Mouse (Mus musculus) embryonic facial prominence, embryonic 15.5 days (tissue): ENCODE results near the gene Clip2. TPM values are rescaled to one million over a fixed set of nuclear protein-coding genes. Genes with fewer than 3 reads are reported as not detected.

Source experiments
- ATAC-seq: fragments of 200-750 bp; cut with Nextera tagmentation; 2 replicates; pipeline ENCODE4 v1.8.0; 2017; ENCODE audit warnings: low read depth, moderate TSS enrichment; ENCODE audit not compliant: insufficient number of reproducible peaks, low FRiP score, low TSS enrichment
- H3K27ac ChIP-seq: fragments of 300-500 bp; sonication (generic); replicated peaks from 2 replicates; pipeline ENCODE4 v1.5.1; 2015; ENCODE audit warnings: mild to moderate bottlenecking, inconsistent platforms
- H3K27me3 ChIP-seq: fragments of 300-500 bp; sonication (generic); 2 replicates; pipeline ENCODE4 v1.6.1; 2015; ENCODE audit warnings: inconsistent platforms
- H3K36me3 ChIP-seq: fragments of 300-500 bp; sonication (generic); 2 replicates; pipeline ENCODE4 v1.6.1; 2015; ENCODE audit warnings: mild to moderate bottlenecking, inconsistent platforms
- H3K4me1 ChIP-seq: fragments of 300-500 bp; sonication (generic); 2 replicates; pipeline ENCODE4 v1.6.1; 2015; ENCODE audit warnings: inconsistent platforms
- H3K4me2 ChIP-seq: fragments of 300-500 bp; sonication (generic); replicated peaks from 2 replicates; pipeline ENCODE4 v1.6.1; 2015; ENCODE audit warnings: mild to moderate bottlenecking, inconsistent platforms
- H3K4me3 ChIP-seq: fragments of 300-500 bp; sonication (generic); replicated peaks from 2 replicates; pipeline ENCODE4 v1.5.1; 2015; ENCODE audit warnings: mild to moderate bottlenecking, inconsistent platforms
- H3K9ac ChIP-seq: fragments of 300-500 bp; sonication (generic); 2 replicates; pipeline ENCODE4 v1.6.1; 2015; ENCODE audit warnings: inconsistent platforms
- H3K9me3 ChIP-seq: fragments of 300-500 bp; sonication (generic); replicated peaks from 2 replicates; pipeline ENCODE4 v1.6.1; 2016; ENCODE audit warnings: inconsistent platforms
- WGBS: fragments of 180-500 bp; shearing (Covaris S2); methylation state at CpG from one replicate; pipeline ENCODE4 v1.1.7; 2015; 5-methylcytosine and 5-hydroxymethylcytosine counted together
- polyA plus RNA-seq: library from polyadenylated mRNA; unstranded; fragments of >200 nt; fragmentation: Nextera tagmentation; extraction: Ambion mirVana; gene quantifications from 2 replicates; pipeline ENCODE4 v1.2.1, GENCODE M21; 2015

Gene Clip2
- polyA plus RNA-seq, 1 experiment from 2014 or later: 4.3 TPM

DNA sequence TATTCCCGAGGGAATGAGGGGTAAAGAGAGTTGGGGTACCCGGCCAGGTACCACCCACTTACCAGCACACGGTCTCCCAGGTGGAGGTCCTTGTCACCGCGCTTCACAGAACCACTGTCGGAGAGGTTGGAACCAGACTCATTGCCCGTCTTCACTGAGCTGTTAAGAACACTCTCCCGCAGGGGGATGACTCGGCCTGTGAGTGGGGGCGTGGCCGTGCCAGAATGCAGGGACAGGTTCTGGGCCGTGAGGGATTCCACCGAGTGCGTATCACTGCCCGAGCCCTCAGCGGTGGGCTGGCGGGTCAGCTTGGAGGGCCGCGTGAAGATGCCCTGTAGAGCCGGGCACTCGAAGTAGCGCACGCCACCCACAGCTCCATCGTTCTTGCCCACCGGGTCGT lies 29.7 kb downstream of the Clip2 start:
- no peak overlapping the region for H3K4me3 ChIP-seq
- no peak overlapping the region for H3K4me2 ChIP-seq
- no peaks in the 10 kb centered on the region for H3K4me1 ChIP-seq
- no peaks in the 10 kb centered on the region for H3K9me3 ChIP-seq
- H3K27me3 ChIP-seq: no peaks in the 10 kb centered on the region
- WGBS: 94% methylated on average over 26 of the region's 26 CpGs
- ATAC-seq: no peak
- no peak overlapping the region for H3K9ac ChIP-seq
- no peak overlapping the region for H3K27ac ChIP-seq
- peaks cover 66% of the 10 kb centered on the region for H3K36me3 ChIP-seq

DNA sequence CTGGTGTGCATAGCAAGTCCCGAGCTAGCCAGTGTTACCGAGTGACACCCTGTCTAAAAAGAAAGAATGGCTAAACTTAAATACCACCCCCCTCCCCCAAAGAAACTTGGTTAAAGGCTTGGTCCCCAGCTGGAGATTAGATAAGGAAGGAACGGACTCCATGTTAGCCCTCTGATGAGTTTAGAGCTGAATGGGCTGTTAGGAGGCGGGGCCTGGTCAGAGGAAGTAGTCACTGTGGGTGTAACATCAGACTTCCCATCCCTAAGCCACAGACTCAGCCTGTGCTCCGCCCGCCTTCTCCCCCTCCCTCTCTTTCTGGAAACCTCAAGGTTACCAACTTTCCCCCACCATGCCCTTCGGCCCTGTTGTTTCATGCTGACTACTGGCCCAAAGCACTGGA lies 30.4 kb downstream of the Clip2 start:
- ATAC-seq: no peak
- H3K9ac ChIP-seq: no peak overlapping the region
- 92% methylated on average over 7 of the region's 7 CpGs for WGBS
- H3K27me3 ChIP-seq: no peaks in the 10 kb centered on the region
- peaks cover 72% of the 10 kb centered on the region for H3K36me3 ChIP-seq
- no peaks in the 10 kb centered on the region for H3K9me3 ChIP-seq
- H3K4me1 ChIP-seq: no peaks in the 10 kb centered on the region
- no peak overlapping the region for H3K4me2 ChIP-seq
- no peak overlapping the region for H3K27ac ChIP-seq
- no peak overlapping the region for H3K4me3 ChIP-seq

DNA sequence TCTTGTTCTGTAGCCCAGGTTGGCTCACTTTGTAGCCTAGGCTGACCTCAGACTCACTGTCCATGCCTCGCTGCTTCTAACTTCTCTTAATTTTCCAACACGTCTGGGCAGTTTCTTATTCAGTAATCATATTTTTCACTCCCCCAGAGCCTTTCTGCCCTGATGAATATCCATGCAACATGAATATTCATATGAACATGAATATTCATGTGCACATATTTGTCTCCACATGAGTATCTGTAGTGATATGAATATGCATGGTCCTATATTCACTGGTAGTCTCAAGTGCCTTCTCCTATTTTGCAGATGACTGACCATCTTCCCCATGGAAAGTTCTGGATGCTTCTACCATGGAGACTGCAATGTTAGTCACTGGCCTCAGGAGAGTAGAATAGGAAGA lies 31.1 kb downstream of the Clip2 start:
- Histone ChIP-seq H3K36me3 (peaks cover 72% of the 10 kb centered on the region), H3K9ac (no peak overlapping the region), H3K4me3 (no peak overlapping the region), H3K9me3 (no peaks in the 10 kb centered on the region), H3K4me2 (no peak overlapping the region), H3K27ac (no peak overlapping the region), H3K4me1 (no peaks in the 10 kb centered on the region), H3K27me3 (no peaks in the 10 kb centered on the region)
- ATAC-seq: no peak
- 86% methylated on average over 2 of the region's 2 CpGs for whole genome bisulfite sequencing

DNA sequence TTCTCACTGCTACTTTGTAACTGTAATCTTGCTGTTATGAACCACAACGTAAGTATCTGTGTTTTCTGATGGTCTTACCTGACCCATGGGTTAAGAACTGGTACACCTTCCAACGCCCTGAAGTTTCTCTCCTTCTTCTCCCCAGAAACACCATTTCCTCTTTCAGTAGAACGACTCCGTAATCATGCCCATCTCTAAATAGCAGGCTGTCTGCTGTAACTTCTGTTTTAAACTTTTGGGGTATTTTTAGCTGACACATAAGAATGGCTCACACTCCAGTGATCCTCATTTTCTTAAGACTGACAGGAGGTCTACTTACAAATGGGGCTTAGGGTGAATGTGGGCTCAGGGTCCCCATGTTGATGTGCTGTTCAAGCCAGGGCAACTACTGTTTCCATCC lies 32.1 kb downstream of the Clip2 start:
- no peaks in the 10 kb centered on the region for H3K27me3 ChIP-seq
- H3K4me1 ChIP-seq: no peaks in the 10 kb centered on the region
- H3K4me2 ChIP-seq: no peak overlapping the region
- H3K27ac ChIP-seq: no peak overlapping the region
- no peak overlapping the region for H3K9ac ChIP-seq
- no peaks in the 10 kb centered on the region for H3K9me3 ChIP-seq
- WGBS: 91% methylated on average over 4 of the region's 4 CpGs
- H3K36me3 ChIP-seq: peaks cover 76% of the 10 kb centered on the region
- no peak for ATAC-seq
- no peak overlapping the region for H3K4me3 ChIP-seq

DNA sequence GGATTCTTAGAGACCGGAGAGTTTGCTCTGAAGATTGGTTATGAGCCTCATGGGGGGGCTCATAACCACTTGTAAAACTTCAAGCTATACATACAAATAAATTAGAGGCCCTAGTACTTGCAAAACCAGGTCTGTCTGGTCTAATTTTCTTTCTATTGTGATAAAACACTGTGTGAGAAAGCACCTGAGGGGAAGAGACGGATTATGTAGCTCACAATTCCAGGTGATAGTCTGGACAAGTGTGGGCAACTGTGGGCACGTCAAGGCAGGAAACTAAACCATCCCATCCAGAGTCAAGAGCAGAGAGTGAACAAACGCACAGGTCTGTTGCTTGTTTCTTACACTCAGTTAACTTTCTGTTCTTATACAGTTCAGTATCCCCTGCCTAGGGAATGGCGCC lies 32.8 kb downstream of the Clip2 start:
- H3K36me3 ChIP-seq: peaks cover 79% of the 10 kb centered on the region
- ATAC-seq: no peak

DNA sequence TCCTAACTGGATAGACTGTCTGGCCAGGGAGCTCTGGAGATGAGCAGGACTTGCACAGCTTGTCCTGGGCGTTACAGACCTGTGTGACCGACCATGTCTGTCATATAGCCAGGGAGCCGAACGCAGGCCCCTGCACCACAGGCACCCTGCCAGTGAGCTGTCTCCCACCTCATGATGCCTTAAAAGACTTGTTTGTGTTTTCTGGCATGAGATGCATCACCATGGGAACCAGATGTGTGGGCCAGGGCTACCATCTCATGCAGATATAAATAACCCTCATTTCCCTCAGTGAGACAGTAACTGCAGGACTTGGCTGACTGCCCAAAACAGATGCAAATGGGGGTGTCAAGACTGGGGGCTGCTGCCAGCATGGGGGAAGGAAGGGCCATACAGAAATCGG lies 40.1 kb downstream of the Clip2 start:
- H3K36me3 ChIP-seq: peaks cover 87% of the 10 kb centered on the region
- H3K9ac ChIP-seq: no peak overlapping the region
- WGBS: 62% methylated on average over 5 of the region's 5 CpGs
- no peak overlapping the region for H3K4me2 ChIP-seq
- 0 out of 2 replicates have a peak overlapping the region, but pooled peaks have one; percentile 14 for H3K27ac ChIP-seq
- H3K27me3 ChIP-seq: no peaks in the 10 kb centered on the region
- H3K4me1 ChIP-seq: no peaks in the 10 kb centered on the region; the same call in 1 of the 2 replicates
- no peak overlapping the region for H3K4me3 ChIP-seq
- ATAC-seq: no peak
- H3K9me3 ChIP-seq: no peaks in the 10 kb centered on the region

More for the DNA sequence above, 32.8 kb downstream of the Clip2 start:
- no peaks in the 10 kb centered on the region for H3K27me3 ChIP-seq
- H3K9ac ChIP-seq: no peak overlapping the region
- H3K27ac ChIP-seq: no peak overlapping the region
- H3K9me3 ChIP-seq: no peaks in the 10 kb centered on the region
- no peak overlapping the region for H3K4me2 ChIP-seq
- 84% methylated on average over 5 of the region's 5 CpGs for WGBS
- H3K4me3 ChIP-seq: no peak overlapping the region
- no peaks in the 10 kb centered on the region for H3K4me1 ChIP-seq

DNA sequence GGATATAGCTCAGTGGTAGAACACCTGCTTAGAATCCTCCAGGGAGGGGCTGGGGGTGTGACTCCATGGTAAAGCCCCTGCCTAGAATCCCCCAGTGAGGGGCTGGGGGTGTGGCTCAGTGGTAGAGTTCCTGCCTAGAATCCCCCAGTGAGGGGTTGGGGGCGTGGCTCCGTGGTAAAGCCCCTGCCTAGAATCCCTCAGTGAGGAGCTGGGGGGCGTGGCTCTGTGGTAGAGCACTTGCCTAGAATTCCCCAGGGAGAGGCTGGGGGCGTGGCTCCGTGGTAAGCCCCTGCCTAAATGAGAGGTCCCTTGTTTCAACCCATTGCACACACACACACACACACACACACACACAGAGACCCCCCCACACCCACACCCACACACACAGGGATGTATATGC lies 42.0 kb downstream of the Clip2 start:
- Histone ChIP-seq H3K27ac (no peak overlapping the region), H3K4me2 (no peak overlapping the region), H3K9me3 (no peaks in the 10 kb centered on the region), H3K4me3 (no peak overlapping the region), H3K36me3 (peaks cover 72% of the 10 kb centered on the region), H3K4me1 (no peaks in the 10 kb centered on the region; the same call in 1 of the 2 replicates), H3K27me3 (no peaks in the 10 kb centered on the region), H3K9ac (no peak overlapping the region)
- ATAC-seq: no peak
- WGBS: 90% methylated on average over 5 of the region's 5 CpGs

DNA sequence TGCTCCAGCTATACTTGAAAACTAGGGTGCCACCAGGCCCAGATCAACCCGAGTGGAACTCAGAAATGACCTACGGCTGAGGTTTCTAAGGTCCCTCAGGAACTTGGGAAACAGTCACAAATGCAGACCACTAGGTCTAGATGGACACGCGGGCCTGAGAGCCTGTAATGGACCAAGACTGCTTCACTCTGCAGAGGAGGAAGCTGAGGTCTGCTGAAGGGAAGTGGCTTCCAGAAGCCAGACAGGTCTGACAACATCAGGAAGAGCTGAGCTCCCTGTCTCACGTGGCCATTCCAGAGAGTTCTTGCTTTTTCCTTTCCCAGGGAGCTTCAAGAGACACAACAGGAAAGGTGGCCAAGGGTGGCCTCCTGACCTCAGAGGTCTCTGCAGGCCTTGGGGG lies 43.3 kb downstream of the Clip2 start:
- H3K4me1 ChIP-seq: no peaks in the 10 kb centered on the region; the same call in 1 of the 2 replicates
- H3K27ac ChIP-seq: no peak overlapping the region
- no peaks in the 10 kb centered on the region for H3K9me3 ChIP-seq
- H3K9ac ChIP-seq: no peak overlapping the region
- ATAC-seq: no peak
- no peak overlapping the region for H3K4me2 ChIP-seq
- WGBS: 82% methylated on average over 5 of the region's 5 CpGs
- H3K27me3 ChIP-seq: no peaks in the 10 kb centered on the region
- H3K4me3 ChIP-seq: no peak overlapping the region
- peaks cover 64% of the 10 kb centered on the region for H3K36me3 ChIP-seq

DNA sequence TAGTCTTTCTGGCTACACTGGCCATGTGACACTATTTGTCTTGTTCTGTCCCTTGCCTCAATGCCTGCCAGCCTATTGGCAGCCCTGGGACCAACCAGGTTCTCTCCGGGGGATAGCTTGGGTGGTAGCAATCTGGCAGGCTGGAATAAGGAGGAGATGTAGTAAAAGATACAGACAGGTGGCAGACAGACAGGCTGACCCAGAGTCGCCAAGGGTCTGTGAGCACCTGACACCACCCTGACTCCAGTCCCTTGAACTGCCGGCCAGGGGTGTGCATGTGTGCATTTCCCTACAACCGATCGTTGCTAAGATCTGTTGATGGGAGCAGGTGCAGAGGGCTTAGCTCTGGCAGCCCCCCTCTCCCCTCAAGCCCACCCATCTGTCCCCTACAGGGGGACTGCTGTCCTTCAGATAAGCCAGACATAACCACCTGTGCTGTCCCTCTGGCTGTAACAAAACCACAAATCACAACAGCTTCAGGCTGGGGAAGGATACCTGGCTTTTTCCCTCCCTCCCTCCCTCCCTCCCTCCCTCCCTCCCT lies 44.3 kb downstream of the Clip2 start:
- ATAC-seq: no peak
- no peaks in the 10 kb centered on the region; the same call in 1 of the 2 replicates for H3K4me1 ChIP-seq
- no peaks in the 10 kb centered on the region for H3K27me3 ChIP-seq
- H3K9ac ChIP-seq: no peak overlapping the region
- H3K36me3 ChIP-seq: peaks cover 63% of the 10 kb centered on the region
- 67% methylated on average over 5 of the region's 5 CpGs for WGBS
- H3K9me3 ChIP-seq: no peaks in the 10 kb centered on the region
- H3K4me3 ChIP-seq: no peak overlapping the region
- H3K4me2 ChIP-seq: no peak overlapping the region
- no peak overlapping the region for H3K27ac ChIP-seq

DNA sequence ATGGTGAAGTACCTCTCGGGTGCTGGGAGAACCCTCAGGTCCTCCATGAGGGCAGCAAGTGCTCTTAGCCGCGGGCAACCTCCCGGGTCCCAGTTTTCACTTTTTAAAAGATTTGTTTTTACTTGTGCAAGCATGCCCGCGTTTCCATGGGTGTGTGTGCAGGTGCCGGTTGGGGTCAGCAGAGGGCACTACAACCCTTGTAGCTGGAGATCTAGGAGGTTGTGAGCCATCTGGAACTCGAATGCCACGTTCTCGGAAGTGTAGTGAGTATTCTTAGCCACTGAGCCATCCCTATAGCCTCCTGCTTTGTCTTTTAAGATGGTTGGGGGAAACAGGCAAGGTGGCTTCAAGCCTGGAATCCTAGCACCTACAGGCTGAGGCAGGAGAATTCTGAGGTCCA lies 44.9 kb downstream of the Clip2 start:
- Histone ChIP-seq H3K27ac (no peak overlapping the region), H3K9ac (no peak overlapping the region), H3K4me1 (no peaks in the 10 kb centered on the region; the same call in 1 of the 2 replicates), H3K4me3 (no peak overlapping the region), H3K4me2 (no peak overlapping the region), H3K36me3 (peaks cover 63% of the 10 kb centered on the region), H3K27me3 (no peaks in the 10 kb centered on the region), H3K9me3 (no peaks in the 10 kb centered on the region)
- WGBS: 21% methylated on average over 10 of the region's 10 CpGs
- no peak for ATAC-seq

DNA sequence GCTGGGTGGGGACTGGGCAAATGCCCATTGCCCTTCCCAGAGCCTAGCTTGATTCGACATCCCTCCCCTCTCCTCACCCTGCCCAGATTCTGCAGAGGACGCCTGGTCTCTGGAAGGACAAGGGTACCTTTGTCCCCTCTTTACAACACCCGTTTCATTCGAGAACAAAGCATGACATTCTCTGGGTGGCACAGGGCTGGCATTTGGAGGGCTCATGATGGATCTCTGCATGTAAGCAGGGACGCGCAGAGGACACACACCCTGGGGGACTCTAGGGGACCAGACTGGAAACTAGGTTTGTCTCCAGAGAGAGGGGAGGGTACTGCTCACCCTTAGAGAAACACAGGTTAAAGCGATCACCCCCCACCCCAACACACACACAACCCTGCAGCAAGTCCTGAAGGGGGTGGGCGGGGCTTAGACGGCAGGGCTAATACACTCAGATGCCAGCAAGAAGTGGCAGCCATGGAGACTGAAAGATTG lies 46.4 kb downstream of the Clip2 start:
- Histone ChIP-seq H3K4me3 (no peak overlapping the region), H3K27me3 (no peaks in the 10 kb centered on the region), H3K9ac (no peak overlapping the region), H3K36me3 (peaks cover 64% of the 10 kb centered on the region), H3K4me2 (no peak overlapping the region), H3K9me3 (no peaks in the 10 kb centered on the region), H3K4me1 (no peaks in the 10 kb centered on the region; the same call in 1 of the 2 replicates), H3K27ac (no peak overlapping the region)
- ATAC-seq: 0 out of 2 replicates have a peak, but pooled peaks have one; percentile 14
- WGBS: 69% methylated on average over 9 of the region's 9 CpGs

DNA sequence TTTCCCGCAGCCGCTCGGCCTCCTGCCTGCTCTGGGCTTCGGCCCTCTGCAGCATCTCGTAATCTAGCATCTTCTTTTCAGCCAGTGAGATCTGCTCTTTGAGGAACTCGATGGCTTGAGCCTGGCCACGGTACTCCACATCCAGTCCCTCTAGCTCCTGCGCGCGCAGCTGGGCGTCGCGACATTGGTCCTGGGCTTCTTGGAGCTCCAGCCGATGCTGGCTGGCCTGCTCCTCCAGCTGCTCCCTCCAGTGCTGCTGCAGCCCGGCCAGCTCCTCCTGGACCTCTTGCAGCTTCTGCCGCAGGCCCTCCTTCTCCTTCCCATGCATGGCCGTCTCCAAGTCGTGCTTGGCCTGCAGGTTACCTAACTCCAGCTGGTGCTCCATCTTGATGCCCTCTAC lies 49.6 kb downstream of the Clip2 start:
- WGBS: 95% methylated on average over 18 of the region's 18 CpGs
- Histone ChIP-seq H3K27me3 (no peaks in the 10 kb centered on the region), H3K4me1 (no peaks in the 10 kb centered on the region; the same call in 1 of the 2 replicates), H3K36me3 (peaks cover 69% of the 10 kb centered on the region), H3K4me3 (no peak overlapping the region), H3K9me3 (no peaks in the 10 kb centered on the region), H3K9ac (no peak overlapping the region), H3K27ac (no peak overlapping the region), H3K4me2 (no peak overlapping the region)
- no peak for ATAC-seq
